Mouse (Mus musculus): Measurements from ENCODE around the gene St7.

GRCm38 (mm10) chr6:17741639-17742038 is 48.9 kb downstream of the St7 start:
- TF ChIP-seq CTCF (IDR thresholded peaks at IDR 0.05; ENCODE audit: low read depth, low read length) = no peak
- no peak for TF ChIP-seq POLR2A (IDR thresholded peaks at IDR 0.05; ENCODE audit: insufficient read depth, low read length)
